Mouse (Mus musculus) intestine, embryonic 14.5 days (tissue): ENCODE measurements around the gene Sh3d19. TPM values are rescaled to one million over a fixed set of nuclear protein-coding genes. Genes with fewer than 3 reads are reported as not detected.

ENCODE experiments used
- ATAC-seq: fragments of 200-750 bp; cut with Nextera tagmentation; replicated peaks from 2 replicates; pipeline ENCODE4 v1.8.0; 2017; ENCODE audit warnings: low read depth, moderate number of reproducible peaks, moderate TSS enrichment, moderate library complexity; ENCODE audit not compliant: low FRiP score, low TSS enrichment
- DNase-seq: peaks from one replicate; pipeline ENCODE4 v3.0.0-alpha.2; 2018; ENCODE audit warnings: low spot score
- H3K27ac ChIP-seq: fragments of 300-500 bp; sonication (generic); 2 replicates; pipeline ENCODE4 v1.5.1; 2014; ENCODE audit warnings: low read depth, mild to moderate bottlenecking, control low read depth
- H3K27me3 ChIP-seq: fragments of 300-500 bp; sonication (generic); replicated peaks from 2 replicates; pipeline ENCODE4 v1.6.1; 2014; ENCODE audit warnings: low read length, control low read depth; ENCODE audit not compliant: control insufficient read depth, insufficient read depth
- H3K36me3 ChIP-seq: fragments of 300-500 bp; sonication (generic); 2 replicates; pipeline ENCODE4 v1.6.1; 2014; ENCODE audit warnings: low read length, control low read depth; ENCODE audit not compliant: control insufficient read depth, insufficient read depth
- H3K4me1 ChIP-seq: fragments of 300-500 bp; sonication (generic); replicated peaks from 2 replicates; pipeline ENCODE4 v1.6.1; 2014; ENCODE audit warnings: low read length, control low read depth, mixed read lengths; ENCODE audit not compliant: control insufficient read depth, insufficient read depth
- H3K4me2 ChIP-seq: fragments of 300-500 bp; sonication (generic); 2 replicates; pipeline ENCODE4 v1.6.1; 2014; ENCODE audit warnings: low read length
- H3K4me3 ChIP-seq: fragments of 300-500 bp; sonication (generic); 2 replicates; pipeline ENCODE4 v1.5.1; 2014; ENCODE audit warnings: low read depth, low read length, control low read depth, mixed read lengths
- H3K9ac ChIP-seq: fragments of 300-500 bp; sonication (generic); 2 replicates; pipeline ENCODE4 v1.6.1; 2014; ENCODE audit warnings: mild to moderate bottlenecking, low read length
- H3K9me3 ChIP-seq: fragments of 300-500 bp; sonication (generic); 2 replicates; pipeline ENCODE4 v1.6.1; 2016; ENCODE audit warnings: low read length, control low read depth; ENCODE audit not compliant: control insufficient read depth
- WGBS: fragments of 180-500 bp; shearing (Covaris S2); extraction: QIAGEN DNeasy Blood & Tissue Kit; methylation state at CpG from one replicate; pipeline ENCODE4 v1.1.7; 2014; 5-methylcytosine and 5-hydroxymethylcytosine counted together
- polyA plus RNA-seq: library from polyadenylated mRNA; unstranded; fragments of >200 nt; fragmentation: Nextera tagmentation; extraction: Ambion mirVana; gene quantifications from 2 replicates; pipeline ENCODE4 v1.2.1, GENCODE M21; 2014

Sh3d19 gene
- polyA plus RNA-seq, 1 experiment from 2014 or later, result 55.4 TPM

DNA sequence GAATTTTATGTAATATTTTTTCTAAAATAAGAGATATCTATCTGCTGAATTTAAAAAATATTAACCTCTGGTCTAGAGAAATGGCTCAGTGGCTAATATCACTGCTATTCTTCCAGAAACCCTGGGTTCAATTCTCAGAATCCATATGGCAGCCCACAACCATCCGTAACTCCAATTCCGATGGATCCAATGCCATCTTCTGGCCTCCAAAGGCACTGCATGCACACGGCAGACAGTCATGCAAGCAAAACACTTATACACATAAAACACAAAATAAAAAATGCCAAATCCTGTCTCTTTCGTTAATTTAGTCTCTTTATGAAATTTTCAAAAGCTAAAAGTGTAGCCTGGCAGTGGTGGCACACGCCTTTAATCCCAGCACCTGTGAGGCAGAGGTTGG is 104.7 kb downstream of the Sh3d19 start:
- ATAC-seq, result no peak
- Histone ChIP-seq H3K27ac (no peak overlapping the region), H3K4me1 (peaks cover 3% of the 10 kb centered on the region; the same call in 1 of the 2 replicates), H3K4me3 (no peak overlapping the region), H3K4me2 (no peak overlapping the region), H3K36me3 (peaks cover 3% of the 10 kb centered on the region; the same call in 1 of the 2 replicates), H3K9me3 (no peaks in the 10 kb centered on the region), H3K9ac (no peak overlapping the region), H3K27me3 (no peaks in the 10 kb centered on the region)
- no peak for DNase-seq
- WGBS, result 94% methylated on average over 5 of the region's 5 CpGs

GRCm38 (mm10) chr3:86076511-86077283 is 105.8 kb downstream of the Sh3d19 start:
- ATAC-seq, result no peak

DNA sequence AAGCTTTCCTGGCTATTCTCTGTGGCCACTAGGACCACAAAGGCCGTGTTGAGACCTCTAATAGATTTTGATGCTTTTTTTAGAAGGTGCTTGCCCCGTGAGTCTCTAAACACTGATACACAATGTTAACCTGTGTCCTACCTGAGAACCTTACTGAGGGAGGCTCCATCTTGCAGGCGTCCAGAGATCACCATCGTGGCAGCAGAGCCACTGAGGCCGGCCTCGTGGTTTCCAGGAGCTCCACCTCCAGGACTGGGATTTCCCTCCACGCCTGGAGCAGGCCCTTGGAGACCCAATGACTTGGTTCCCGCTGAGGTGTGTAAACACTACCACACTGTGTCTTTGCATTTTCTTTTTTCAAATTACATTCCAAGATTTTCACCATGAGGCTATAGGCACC is 112.1 kb downstream of the Sh3d19 start:
- Histone ChIP-seq H3K27me3 (no peaks in the 10 kb centered on the region), H3K4me1 (peaks cover 3% of the 10 kb centered on the region; the same call in 1 of the 2 replicates), H3K9me3 (no peaks in the 10 kb centered on the region), H3K36me3 (peaks cover 44% of the 10 kb centered on the region), H3K4me3 (no peak overlapping the region), H3K4me2 (no peak overlapping the region), H3K27ac (no peak overlapping the region), H3K9ac (no peak overlapping the region)
- ATAC-seq, result no peak
- DNase-seq, result no peak
- 89% methylated on average over 8 of the region's 8 CpGs for WGBS

More at GRCm38 (mm10) chr3:86076511-86077283, 105.8 kb downstream of the Sh3d19 start:
- WGBS, result 79% methylated on average over 14 of the region's 14 CpGs
- Histone ChIP-seq H3K4me3 (no peak overlapping the region), H3K27ac (no peak overlapping the region), H3K4me1 (no peaks in the 10 kb centered on the region), H3K9ac (no peak overlapping the region), H3K27me3 (no peaks in the 10 kb centered on the region), H3K4me2 (no peak overlapping the region), H3K9me3 (no peaks in the 10 kb centered on the region), H3K36me3 (peaks cover 3% of the 10 kb centered on the region; the same call in 1 of the 2 replicates)
- no peak for DNase-seq

- Histone ChIP-seq H3K27me3 (no peaks in the 10 kb centered on the region), H3K4me1 (peaks cover 3% of the 10 kb centered on the region; the same call in 1 of the 2 replicates), H3K27ac (no peak overlapping the region), H3K9ac (no peak overlapping the region), H3K36me3 (peaks cover 54% of the 10 kb centered on the region), H3K4me3 (no peak overlapping the region), H3K4me2 (no peak overlapping the region), H3K9me3 (no peaks in the 10 kb centered on the region)
- 93% methylated on average over 19 of the region's 19 CpGs for WGBS
- no peak for DNase-seq
- no peak for ATAC-seq
Measured at GRCm38 (mm10) chr3:86085001-86085400, 114.1 kb downstream of the Sh3d19 start.

- 86% methylated on average over 3 of the region's 3 CpGs for WGBS
Measured at GRCm38 (mm10) chr3:86087872-86088271, 117.0 kb downstream of the Sh3d19 start.

DNA sequence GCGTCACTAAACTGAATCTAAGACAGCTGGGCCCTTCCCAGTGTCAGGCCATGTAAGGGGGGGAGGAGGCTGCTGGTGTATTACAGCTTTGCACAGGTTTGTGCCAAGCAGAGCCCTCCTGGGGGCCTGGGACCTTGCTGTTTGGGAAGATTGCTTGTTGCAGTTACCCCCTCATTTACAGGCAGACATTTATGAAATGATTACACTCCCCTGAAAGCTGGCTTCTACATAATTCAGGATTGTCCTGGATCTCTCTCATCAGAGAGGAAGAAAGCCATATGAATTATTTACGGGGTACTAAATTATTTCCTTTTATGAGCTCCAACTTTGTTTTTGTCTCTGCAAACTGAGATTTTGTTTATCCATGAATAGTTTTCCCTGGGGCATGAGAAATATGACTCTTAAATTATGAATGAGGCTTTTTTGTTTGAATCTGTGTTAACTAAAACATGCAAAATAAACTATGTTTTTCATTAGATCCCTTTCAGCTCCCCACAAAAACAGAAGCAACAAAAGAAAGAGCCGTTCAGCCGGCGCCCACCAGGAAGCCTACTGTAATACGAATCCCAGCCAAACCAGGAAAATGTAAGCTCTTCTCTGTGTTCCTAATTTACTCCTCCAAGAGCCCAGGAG is 122.4 kb downstream of the Sh3d19 start:
- no peak for DNase-seq
- WGBS, result 46% methylated on average over 6 of the region's 6 CpGs
- Histone ChIP-seq H3K9ac (no peak overlapping the region), H3K4me2 (no peak overlapping the region), H3K36me3 (peaks cover 23% of the 10 kb centered on the region), H3K4me3 (no peak overlapping the region), H3K9me3 (no peaks in the 10 kb centered on the region), H3K27ac (0 out of 2 replicates have a peak overlapping the region, but pooled peaks have one; percentile 7), H3K27me3 (no peaks in the 10 kb centered on the region), H3K4me1 (no peaks in the 10 kb centered on the region; the same call in 1 of the 2 replicates)
- ATAC-seq, result no peak

More at GRCm38 (mm10) chr3:86087872-86088271, 117.0 kb downstream of the Sh3d19 start:
- H3K9me3 ChIP-seq, result no peaks in the 10 kb centered on the region
- no peak overlapping the region for H3K27ac ChIP-seq
- H3K27me3 ChIP-seq, result no peaks in the 10 kb centered on the region
- peaks cover 54% of the 10 kb centered on the region for H3K36me3 ChIP-seq
- ATAC-seq (no peak), DNase-seq (no peak)
- H3K9ac ChIP-seq, result no peak overlapping the region
- peaks cover 3% of the 10 kb centered on the region; the same call in 1 of the 2 replicates for H3K4me1 ChIP-seq
- H3K4me2 ChIP-seq, result no peak overlapping the region
- H3K4me3 ChIP-seq, result no peak overlapping the region

DNA sequence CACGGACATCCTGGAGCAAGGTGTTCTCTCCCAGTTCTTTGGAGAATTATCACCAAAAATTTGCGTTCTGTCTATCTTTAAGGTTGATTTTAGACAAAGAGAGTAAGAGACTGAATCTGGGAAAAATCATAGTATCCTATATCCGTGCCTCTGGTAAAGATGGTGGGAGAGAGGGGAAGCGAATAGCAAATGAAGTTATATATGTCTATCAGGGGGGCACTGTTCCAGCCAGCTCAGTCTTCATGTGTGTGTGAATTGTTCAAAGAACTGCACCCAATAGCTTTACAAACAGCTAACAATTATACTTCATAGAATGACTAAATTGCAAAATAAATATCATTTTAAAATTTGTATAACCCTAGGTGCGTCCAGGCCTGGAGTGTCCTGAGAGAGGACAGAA is 123.0 kb downstream of the Sh3d19 start:
- Histone ChIP-seq H3K4me3 (no peak overlapping the region), H3K27ac (no peak overlapping the region), H3K4me1 (no peaks in the 10 kb centered on the region; the same call in 1 of the 2 replicates), H3K36me3 (peaks cover 22% of the 10 kb centered on the region), H3K9me3 (no peaks in the 10 kb centered on the region), H3K4me2 (no peak overlapping the region), H3K9ac (no peak overlapping the region), H3K27me3 (no peaks in the 10 kb centered on the region)
- 80% methylated on average over 5 of the region's 5 CpGs for WGBS
- no peak for DNase-seq
- ATAC-seq, result no peak

GRCm38 (mm10) chr3:86101956-86102355 is 131.0 kb downstream of the Sh3d19 start:
- Histone ChIP-seq H3K4me1 (no peaks in the 10 kb centered on the region), H3K9ac (no peak overlapping the region), H3K9me3 (no peaks in the 10 kb centered on the region), H3K27ac (no peak overlapping the region), H3K4me2 (no peak overlapping the region), H3K36me3 (peaks cover 56% of the 10 kb centered on the region), H3K27me3 (no peaks in the 10 kb centered on the region), H3K4me3 (no peak overlapping the region)
- ATAC-seq, result no peak
- WGBS, result 88% methylated on average over 6 of the region's 6 CpGs
- no peak for DNase-seq
